Mouse (Mus musculus) midbrain, embryonic 13.5 days (tissue): ENCODE measurements around the gene Fut8. TPM values are rescaled to one million over a fixed set of nuclear protein-coding genes. Genes with fewer than 3 reads are reported as not detected.
A peak's percentile ranks its signal among the peaks of the same experiment; 100 is the strongest.

Experiments
- ATAC-seq: fragments of 200-750 bp; cut with Nextera tagmentation; 2 replicates; pipeline ENCODE4 v1.8.0; 2017; ENCODE audit warnings: mild to moderate bottlenecking, moderate TSS enrichment, moderate library complexity
- H3K27ac ChIP-seq: fragments of 300-500 bp; sonication (generic); 2 replicates; pipeline ENCODE4 v1.5.1; 2015; ENCODE audit warnings: inconsistent platforms, mild to moderate bottlenecking, moderate library complexity
- H3K27me3 ChIP-seq: fragments of 300-500 bp; sonication (generic); 2 replicates; pipeline ENCODE4 v1.6.1; 2015; ENCODE audit warnings: mild to moderate bottlenecking, inconsistent platforms
- H3K36me3 ChIP-seq: fragments of 300-500 bp; sonication (generic); 2 replicates; pipeline ENCODE4 v1.6.1; 2015; ENCODE audit warnings: mild to moderate bottlenecking, inconsistent platforms
- H3K4me1 ChIP-seq: fragments of 300-500 bp; sonication (generic); replicated peaks from 2 replicates; pipeline ENCODE4 v1.6.1; 2015; ENCODE audit warnings: inconsistent platforms
- H3K4me2 ChIP-seq: fragments of 300-500 bp; sonication (generic); replicated peaks from 2 replicates; pipeline ENCODE4 v1.6.1; 2015; ENCODE audit warnings: moderate library complexity, mild to moderate bottlenecking, inconsistent platforms
- H3K4me3 ChIP-seq: fragments of 300-500 bp; sonication (generic); replicated peaks from 2 replicates; pipeline ENCODE4 v1.5.1; 2015; ENCODE audit warnings: mild to moderate bottlenecking, inconsistent platforms
- H3K9ac ChIP-seq: fragments of 300-500 bp; sonication (generic); replicated peaks from 2 replicates; pipeline ENCODE4 v1.6.1; 2015; ENCODE audit warnings: mild to moderate bottlenecking, inconsistent platforms
- H3K9me3 ChIP-seq: fragments of 300-500 bp; sonication (generic); 2 replicates; pipeline ENCODE4 v1.6.1; 2016; ENCODE audit warnings: mild to moderate bottlenecking, inconsistent platforms
- WGBS: fragments of 180-500 bp; shearing (Covaris S2); methylation state at CpG from one replicate; pipeline ENCODE4 v1.1.7; 2015; 5-methylcytosine and 5-hydroxymethylcytosine counted together
- polyA plus RNA-seq: library from polyadenylated mRNA; unstranded; fragments of >200 nt; fragmentation: Nextera tagmentation; extraction: Ambion mirVana; gene quantifications from 2 replicates; pipeline ENCODE4 v1.2.1, GENCODE M21; 2015

Gene Fut8
- polyA plus RNA-seq, 1 experiment from 2014 or later = 51.1 TPM

DNA sequence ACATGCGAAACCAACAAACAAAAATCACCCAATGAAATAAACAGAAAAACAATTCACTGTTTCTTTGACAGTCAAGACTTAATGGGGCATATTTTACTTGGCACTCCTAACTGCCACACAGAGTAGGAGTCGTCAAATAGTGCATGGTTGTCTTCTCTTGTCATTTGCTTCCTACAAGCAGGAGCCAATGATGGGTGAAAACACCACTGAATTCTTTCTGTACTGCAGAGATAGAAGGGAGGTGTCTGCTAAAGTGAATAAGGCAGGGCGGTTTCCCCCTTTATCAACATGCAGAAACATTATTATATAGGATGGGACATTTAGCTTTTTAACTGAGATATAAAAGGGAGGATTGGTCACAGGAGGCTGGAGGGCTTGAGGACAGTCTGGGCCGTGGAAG lies 13.0 kb upstream of the Fut8 start:
- H3K4me3 ChIP-seq = no peak overlapping the region
- no peaks in the 10 kb centered on the region for H3K27me3 ChIP-seq
- no peak for ATAC-seq
- no peaks in the 10 kb centered on the region for H3K36me3 ChIP-seq
- no peaks in the 10 kb centered on the region for H3K9me3 ChIP-seq
- H3K27ac ChIP-seq = no peak overlapping the region
- H3K9ac ChIP-seq = no peak overlapping the region
- H3K4me2 ChIP-seq = no peak overlapping the region
- H3K4me1 ChIP-seq = no peaks in the 10 kb centered on the region
- 77% methylated on average over 4 of the region's 4 CpGs for WGBS

DNA sequence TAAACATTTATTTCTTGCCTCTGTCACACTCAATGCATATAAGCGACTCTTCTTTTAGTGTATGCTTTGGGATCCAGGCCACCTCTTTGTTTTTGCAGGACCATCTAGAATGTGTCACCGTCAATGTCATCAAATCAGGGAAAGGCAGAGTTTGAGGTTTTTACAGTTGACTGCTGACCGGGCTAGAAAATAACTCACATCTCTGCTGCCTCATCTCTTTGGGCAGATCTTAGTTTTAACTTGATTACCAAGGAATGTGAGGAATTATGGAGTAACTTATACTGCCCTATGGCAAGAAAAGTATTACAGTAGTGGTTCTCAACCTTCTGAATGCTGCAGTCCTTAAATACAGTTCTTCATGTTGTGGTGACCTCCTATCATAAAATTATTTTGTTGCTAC lies 12.2 kb upstream of the Fut8 start:
- Histone ChIP-seq H3K9ac (no peak overlapping the region), H3K4me2 (no peak overlapping the region), H3K4me3 (no peak overlapping the region), H3K9me3 (no peaks in the 10 kb centered on the region), H3K27ac (no peak overlapping the region), H3K36me3 (no peaks in the 10 kb centered on the region), H3K27me3 (no peaks in the 10 kb centered on the region), H3K4me1 (no peaks in the 10 kb centered on the region)
- WGBS = 86% methylated on average over 3 of the region's 3 CpGs
- no peak for ATAC-seq

DNA sequence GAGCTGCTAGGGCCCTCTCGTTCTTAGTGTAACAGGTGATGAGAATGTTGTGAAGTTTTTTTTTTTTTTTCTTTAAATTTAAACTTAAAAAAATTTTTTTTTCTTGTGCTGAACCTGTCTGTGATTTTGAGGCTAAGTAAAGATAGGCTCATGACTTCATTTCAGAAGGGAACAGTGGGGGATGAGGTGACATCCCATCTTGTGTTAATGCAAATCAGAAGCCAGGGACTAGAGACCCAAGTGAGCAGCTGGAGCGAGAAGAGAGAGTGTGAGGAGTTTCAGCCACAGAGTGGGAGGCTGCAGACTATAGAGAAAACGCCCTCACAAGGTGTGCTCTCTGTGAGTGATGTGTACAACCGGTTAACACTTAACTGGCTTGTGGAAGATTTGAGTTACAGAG lies 2.0 kb upstream of the Fut8 start:
- no peak overlapping the region for H3K27ac ChIP-seq
- H3K4me2 ChIP-seq = no peak overlapping the region
- no peaks in the 10 kb centered on the region for H3K9me3 ChIP-seq
- H3K9ac ChIP-seq = no peak overlapping the region
- peaks cover 13% of the 10 kb centered on the region for H3K4me1 ChIP-seq
- no peak overlapping the region for H3K4me3 ChIP-seq
- 62% methylated on average over 4 of the region's 4 CpGs for WGBS
- H3K27me3 ChIP-seq = no peaks in the 10 kb centered on the region
- H3K36me3 ChIP-seq = no peaks in the 10 kb centered on the region
- no peak for ATAC-seq

DNA sequence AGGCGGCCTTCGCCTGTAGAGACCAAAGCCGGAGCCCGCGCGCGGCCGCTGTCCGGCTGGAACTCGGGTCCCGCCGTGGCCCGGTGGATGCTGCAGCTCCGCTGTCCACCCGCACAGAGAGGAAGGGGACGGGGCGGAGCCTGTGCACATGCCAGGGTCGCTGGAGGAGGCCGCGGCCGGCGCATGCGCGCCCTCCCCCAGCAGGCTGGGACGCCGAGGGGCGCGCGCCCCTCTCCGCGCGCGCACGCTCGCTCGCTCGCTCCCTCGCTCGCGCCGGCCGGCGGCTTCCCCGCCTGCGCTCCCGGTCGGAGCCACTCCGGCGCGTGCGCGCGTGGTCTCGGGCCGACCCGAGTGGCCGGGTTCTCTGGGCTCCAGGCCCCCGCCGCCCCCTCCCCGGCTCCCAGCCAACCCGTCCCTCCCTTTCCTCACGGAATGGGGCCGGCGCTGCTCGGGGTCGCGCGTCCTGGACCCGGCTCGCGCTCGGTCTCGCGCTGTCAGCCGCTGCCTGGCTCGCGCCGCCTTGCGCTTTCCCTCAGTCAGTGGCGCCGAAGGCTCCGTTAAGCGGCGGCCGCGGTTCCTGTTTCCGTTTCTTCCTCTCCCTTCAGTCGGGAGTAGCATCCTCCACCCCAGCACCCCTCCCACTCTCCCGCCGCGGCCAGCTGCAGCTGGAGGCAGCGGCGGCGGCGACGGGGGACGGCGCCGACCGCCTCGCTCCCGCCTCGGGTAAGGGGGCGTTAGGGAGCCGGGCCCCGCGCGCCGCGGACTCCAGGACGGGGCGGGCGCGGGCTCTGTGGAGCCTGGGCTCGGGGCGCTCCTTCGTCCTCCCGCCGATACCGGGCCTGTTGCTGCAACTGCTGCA lies 835 bp downstream of the Fut8 start:
- no peaks in the 10 kb centered on the region for H3K9me3 ChIP-seq
- H3K27ac ChIP-seq = peak overlapping the region; percentile 98
- no peaks in the 10 kb centered on the region for H3K27me3 ChIP-seq
- under 1% methylated on average over 84 of the region's 120 CpGs for WGBS
- peak overlapping the region; percentile 93 for H3K4me3 ChIP-seq
- peak overlapping the region; percentile 77 for H3K4me2 ChIP-seq
- peak; percentile 96 for ATAC-seq
- H3K9ac ChIP-seq = peak overlapping the region; percentile 95
- peaks cover 15% of the 10 kb centered on the region for H3K4me1 ChIP-seq
- H3K36me3 ChIP-seq = no peaks in the 10 kb centered on the region

- Histone ChIP-seq H3K27ac (peak overlapping the region; percentile 98), H3K9ac (peak overlapping the region; percentile 95), H3K27me3 (no peaks in the 10 kb centered on the region), H3K4me2 (peak overlapping the region; percentile 77), H3K36me3 (no peaks in the 10 kb centered on the region), H3K9me3 (no peaks in the 10 kb centered on the region), H3K4me3 (peak overlapping the region; percentile 93), H3K4me1 (peaks cover 15% of the 10 kb centered on the region)
- ATAC-seq = no peak
- under 1% methylated on average over 21 of the region's 29 CpGs for WGBS
These were observed 1.6 kb downstream of the Fut8 start for GRCm38 (mm10) chr12:77239390-77240061.

GRCm38 (mm10) chr12:77240372-77240771 lies 2.4 kb downstream of the Fut8 start:
- ATAC-seq = no peak
- H3K27ac ChIP-seq = no peak overlapping the region
- H3K4me1 ChIP-seq = peaks cover 15% of the 10 kb centered on the region
- H3K9me3 ChIP-seq = no peaks in the 10 kb centered on the region
- H3K4me3 ChIP-seq = peak overlapping the region; percentile 93
- WGBS = 51% methylated on average over 6 of the region's 6 CpGs
- H3K27me3 ChIP-seq = no peaks in the 10 kb centered on the region
- H3K4me2 ChIP-seq = peak overlapping the region; percentile 49
- H3K9ac ChIP-seq = no peak overlapping the region
- no peaks in the 10 kb centered on the region for H3K36me3 ChIP-seq

DNA sequence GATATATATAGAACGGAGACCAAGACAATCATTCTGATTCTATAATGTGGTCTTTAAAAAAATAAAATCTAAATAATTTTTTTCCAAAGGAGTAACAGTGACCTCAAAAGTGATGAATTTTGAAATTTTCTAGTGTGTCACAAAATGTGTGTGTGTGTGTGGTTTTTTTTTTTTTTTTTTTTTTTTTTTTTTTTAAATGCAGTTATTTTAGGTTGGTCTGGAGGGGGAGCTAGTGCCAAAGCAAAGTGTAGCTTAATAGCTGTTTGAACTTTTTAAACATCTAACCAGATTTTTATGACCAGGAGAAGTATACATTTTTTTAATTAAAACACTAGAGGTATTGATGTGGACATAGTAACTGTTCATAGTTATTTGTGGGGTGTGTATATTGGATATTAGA lies 2.9 kb downstream of the Fut8 start:
- Histone ChIP-seq H3K27me3 (no peaks in the 10 kb centered on the region), H3K27ac (no peak overlapping the region), H3K36me3 (no peaks in the 10 kb centered on the region), H3K9me3 (no peaks in the 10 kb centered on the region), H3K4me2 (no peak overlapping the region), H3K4me1 (peaks cover 15% of the 10 kb centered on the region), H3K9ac (no peak overlapping the region), H3K4me3 (no peak overlapping the region)
- WGBS = 80% methylated on average over 1 of the region's 1 CpGs
- ATAC-seq = no peak

GRCm38 (mm10) chr12:77262650-77263049 lies 24.7 kb downstream of the Fut8 start:
- no peak overlapping the region for H3K4me2 ChIP-seq
- H3K9me3 ChIP-seq = no peaks in the 10 kb centered on the region
- H3K9ac ChIP-seq = no peak overlapping the region
- H3K27ac ChIP-seq = no peak overlapping the region
- no peak overlapping the region for H3K4me3 ChIP-seq
- H3K27me3 ChIP-seq = no peaks in the 10 kb centered on the region
- H3K36me3 ChIP-seq = no peaks in the 10 kb centered on the region
- no peak for ATAC-seq
- H3K4me1 ChIP-seq = no peaks in the 10 kb centered on the region

DNA sequence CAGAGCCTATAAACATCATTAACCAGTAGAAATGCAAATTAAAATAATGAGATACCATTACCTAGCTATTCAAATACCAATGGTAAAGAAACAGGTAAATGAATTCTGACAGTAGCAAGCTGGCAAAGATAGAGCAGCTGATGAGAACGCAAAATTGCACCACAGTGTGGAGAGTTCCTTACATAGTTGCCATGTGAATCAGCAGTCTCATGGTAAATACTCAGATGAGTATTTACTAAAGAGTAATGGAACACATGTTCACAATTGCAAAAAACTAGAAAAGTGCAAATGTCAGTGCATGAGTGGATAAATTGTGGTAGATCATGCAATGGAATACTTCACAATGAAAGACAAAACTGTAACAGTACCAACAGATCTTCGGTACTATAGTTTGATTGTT lies 25.9 kb downstream of the Fut8 start:
- Histone ChIP-seq H3K9ac (no peak overlapping the region), H3K27ac (no peak overlapping the region), H3K36me3 (no peaks in the 10 kb centered on the region), H3K9me3 (no peaks in the 10 kb centered on the region), H3K4me3 (no peak overlapping the region), H3K27me3 (no peaks in the 10 kb centered on the region), H3K4me2 (no peak overlapping the region), H3K4me1 (no peaks in the 10 kb centered on the region)
- 95% methylated on average over 2 of the region's 2 CpGs for WGBS
- no peak for ATAC-seq

DNA sequence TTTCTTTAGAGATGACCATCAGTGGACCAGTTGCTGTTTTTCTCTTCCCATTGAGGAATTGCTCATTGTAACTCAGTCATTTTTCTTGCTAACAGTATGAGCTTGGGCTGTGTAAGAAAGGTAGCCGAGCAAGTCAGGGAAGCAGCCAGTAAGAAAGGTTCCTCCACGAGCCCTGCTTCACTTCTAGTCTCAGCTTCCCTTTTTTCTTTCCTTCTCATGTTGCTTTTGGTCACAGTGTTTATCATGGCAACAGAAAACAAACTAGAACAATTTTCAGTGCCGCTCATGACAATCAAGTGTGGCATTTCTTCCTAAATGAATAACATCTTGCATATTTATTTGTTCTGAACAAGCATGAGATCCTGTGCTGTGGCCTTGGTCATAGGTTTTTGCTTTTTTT lies 32.8 kb downstream of the Fut8 start:
- ATAC-seq = no peak
- Histone ChIP-seq H3K36me3 (no peaks in the 10 kb centered on the region), H3K9ac (no peak overlapping the region), H3K4me1 (no peaks in the 10 kb centered on the region), H3K27ac (no peak overlapping the region), H3K9me3 (no peaks in the 10 kb centered on the region), H3K4me3 (no peak overlapping the region), H3K27me3 (no peaks in the 10 kb centered on the region), H3K4me2 (no peak overlapping the region)
- WGBS = 87% methylated on average over 3 of the region's 3 CpGs

DNA sequence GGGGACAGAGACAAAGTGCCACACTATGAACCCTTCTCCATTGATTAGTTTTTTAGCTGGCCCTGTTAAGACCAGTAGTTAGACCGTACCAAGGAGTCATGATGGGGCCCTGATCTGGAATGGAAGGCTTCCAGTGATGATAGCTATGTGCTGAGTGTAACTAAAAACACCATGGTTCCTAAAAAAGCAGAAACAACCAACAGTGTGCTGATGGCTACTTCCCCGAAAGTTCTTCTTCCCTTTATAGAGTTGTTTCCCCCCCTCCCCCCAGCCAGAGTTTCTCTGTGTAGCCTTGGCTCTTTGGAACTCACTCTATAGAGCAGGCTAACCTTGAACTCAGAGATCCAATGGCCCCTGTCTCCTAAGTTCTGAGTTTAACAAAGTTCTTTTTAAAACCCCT lies 50.6 kb downstream of the Fut8 start:
- Histone ChIP-seq H3K36me3 (no peaks in the 10 kb centered on the region), H3K9me3 (no peaks in the 10 kb centered on the region), H3K27me3 (no peaks in the 10 kb centered on the region), H3K27ac (no peak overlapping the region), H3K4me1 (no peaks in the 10 kb centered on the region), H3K4me2 (no peak overlapping the region), H3K9ac (no peak overlapping the region), H3K4me3 (no peak overlapping the region)
- ATAC-seq = no peak
- WGBS = 93% methylated on average over 2 of the region's 2 CpGs

DNA sequence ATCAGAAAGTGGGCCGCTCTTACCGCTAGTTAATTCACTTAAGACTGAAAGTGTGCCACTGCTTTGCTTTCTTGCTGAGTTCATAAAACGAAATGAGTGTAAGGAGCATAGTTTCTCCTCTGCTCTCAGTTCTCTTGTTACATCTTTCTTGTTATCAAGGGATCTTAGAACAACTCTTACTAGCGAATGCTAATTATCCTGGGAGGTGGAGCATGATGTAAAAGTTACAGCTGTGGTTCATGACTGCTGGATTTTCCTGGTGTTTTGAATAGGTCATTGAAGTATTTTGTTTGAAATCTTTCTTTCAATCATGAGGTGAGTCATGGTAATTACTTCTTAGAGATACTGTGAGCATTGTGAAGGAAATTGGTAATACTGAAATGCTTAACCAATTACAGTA lies 53.1 kb downstream of the Fut8 start:
- ATAC-seq = no peak
- Histone ChIP-seq H3K4me2 (no peak overlapping the region), H3K9me3 (no peaks in the 10 kb centered on the region), H3K4me1 (no peaks in the 10 kb centered on the region), H3K27ac (no peak overlapping the region), H3K9ac (no peak overlapping the region), H3K36me3 (no peaks in the 10 kb centered on the region), H3K4me3 (no peak overlapping the region), H3K27me3 (no peaks in the 10 kb centered on the region)
- WGBS = 89% methylated on average over 4 of the region's 4 CpGs
